Mouse (Mus musculus): Measurements from ENCODE around the gene Ppa1. TPM values are rescaled to one million over a fixed set of nuclear protein-coding genes. Genes with fewer than 3 reads are reported as not detected.
"Not testable (repeated sequence)": the region's sequence is repeated elsewhere in the genome, so short reads cannot be mapped to it uniquely, and the experiment has no call there.

The Ppa1 gene
- 158 and 160 TPM in 2 replicates for polyA plus RNA-seq (2014; fragmentation: Nextera tagmentation; extraction: Ambion mirVana)

- Histone ChIP-seq H3K27ac (ENCODE audit: low read depth, low read length) (peak within 1 kb of the TSS; percentile 64), H3K36me3 (ENCODE audit: control insufficient read depth, insufficient read depth, low read length) (no peaks in the 10 kb centered on the region), H3K9ac (ENCODE audit: low read depth, low read length) (peak within 1 kb of the TSS; percentile 87), H3K4me3 (ENCODE audit: low read depth, low read length) (peak within 1 kb of the TSS; percentile 83), H3K4me2 (peak within 1 kb of the TSS; percentile 96), H3K9me3 (replicated peaks; ENCODE audit: control insufficient read depth, low read length) (no peaks in the 10 kb centered on the region), H3K4me1 (ENCODE audit: control insufficient read depth, insufficient read depth, low read length) (peaks cover 12% of the 10 kb centered on the region), H3K27me3 (ENCODE audit: control insufficient read depth, insufficient read depth, low read length) (no peaks in the 10 kb centered on the region)
- WGBS (ENCODE audit: insufficient replicate concordance): 3% methylated on average over 50 of the region's 50 CpGs
- peak; percentile 93 for ATAC-seq (replicated peaks; ENCODE audit: insufficient number of reproducible peaks, low FRiP score, low TSS enrichment)
Observed at GRCm38 (mm10) chr10:61647790-61648736, at the start of gene Ppa1. TSS of gene Ppa1 (plus strand) at chr10:61648552.

GRCm38 (mm10) chr10:61599556-61600114 lies 48.7 kb upstream of the Ppa1 start:
- H3K27ac ChIP-seq (ENCODE audit: low read depth, low read length): no peak overlapping the region
- H3K4me1 ChIP-seq (ENCODE audit: control insufficient read depth, insufficient read depth, low read length): peaks cover 6% of the 10 kb centered on the region
- ATAC-seq (replicated peaks; ENCODE audit: insufficient number of reproducible peaks, low FRiP score, low TSS enrichment): no peak
- no peak overlapping the region for H3K4me2 ChIP-seq
- H3K9ac ChIP-seq (ENCODE audit: low read depth, low read length): no peak overlapping the region
- H3K27me3 ChIP-seq (ENCODE audit: control insufficient read depth, insufficient read depth, low read length): peaks cover 27% of the 10 kb centered on the region
- no peaks in the 10 kb centered on the region for H3K9me3 ChIP-seq (replicated peaks; ENCODE audit: control insufficient read depth, low read length)
- WGBS (ENCODE audit: insufficient replicate concordance): 60% methylated on average over 9 of the region's 9 CpGs
- H3K36me3 ChIP-seq (ENCODE audit: control insufficient read depth, insufficient read depth, low read length): no peaks in the 10 kb centered on the region
- no peak overlapping the region for H3K4me3 ChIP-seq (ENCODE audit: low read depth, low read length)

GRCm38 (mm10) chr10:61602283-61603033 lies 45.9 kb upstream of the Ppa1 start:
- 12% methylated on average over 14 of the region's 14 CpGs for WGBS (ENCODE audit: insufficient replicate concordance)

GRCm38 (mm10) chr10:61604376-61605065 lies 43.8 kb upstream of the Ppa1 start:
- Histone ChIP-seq H3K9me3 (replicated peaks; ENCODE audit: control insufficient read depth, low read length) (no peaks in the 10 kb centered on the region), H3K27me3 (ENCODE audit: control insufficient read depth, insufficient read depth, low read length) (peaks cover 8% of the 10 kb centered on the region), H3K4me3 (ENCODE audit: low read depth, low read length) (no peak overlapping the region), H3K4me2 (no peak overlapping the region), H3K4me1 (ENCODE audit: control insufficient read depth, insufficient read depth, low read length) (no peaks in the 10 kb centered on the region), H3K27ac (ENCODE audit: low read depth, low read length) (no peak overlapping the region), H3K9ac (ENCODE audit: low read depth, low read length) (no peak overlapping the region), H3K36me3 (ENCODE audit: control insufficient read depth, insufficient read depth, low read length) (no peaks in the 10 kb centered on the region)
- WGBS (ENCODE audit: insufficient replicate concordance): 71% methylated on average over 10 of the region's 10 CpGs
- no peak for ATAC-seq (replicated peaks; ENCODE audit: insufficient number of reproducible peaks, low FRiP score, low TSS enrichment)

More at GRCm38 (mm10) chr10:61602283-61603033, 45.9 kb upstream of the Ppa1 start:
- no peak for ATAC-seq (replicated peaks; ENCODE audit: insufficient number of reproducible peaks, low FRiP score, low TSS enrichment)
- Histone ChIP-seq H3K4me1 (ENCODE audit: control insufficient read depth, insufficient read depth, low read length) (no peaks in the 10 kb centered on the region), H3K4me3 (ENCODE audit: low read depth, low read length) (no peak overlapping the region), H3K27ac (ENCODE audit: low read depth, low read length) (no peak overlapping the region), H3K9me3 (replicated peaks; ENCODE audit: control insufficient read depth, low read length) (no peaks in the 10 kb centered on the region), H3K27me3 (ENCODE audit: control insufficient read depth, insufficient read depth, low read length) (peaks cover 13% of the 10 kb centered on the region), H3K9ac (ENCODE audit: low read depth, low read length) (no peak overlapping the region), H3K36me3 (ENCODE audit: control insufficient read depth, insufficient read depth, low read length) (no peaks in the 10 kb centered on the region), H3K4me2 (peak overlapping the region; percentile 31)

- not testable (repeated sequence) for H3K4me2 ChIP-seq; ATAC-seq (replicated peaks; ENCODE audit: insufficient number of reproducible peaks, low FRiP score, low TSS enrichment); H3K4me1 ChIP-seq (ENCODE audit: control insufficient read depth, insufficient read depth, low read length); H3K27ac ChIP-seq (ENCODE audit: low read depth, low read length); H3K36me3 ChIP-seq (ENCODE audit: control insufficient read depth, insufficient read depth, low read length); H3K27me3 ChIP-seq (ENCODE audit: control insufficient read depth, insufficient read depth, low read length); H3K9me3 ChIP-seq (replicated peaks; ENCODE audit: control insufficient read depth, low read length); H3K9ac ChIP-seq (ENCODE audit: low read depth, low read length); H3K4me3 ChIP-seq (ENCODE audit: low read depth, low read length)
- WGBS (ENCODE audit: insufficient replicate concordance): 58% methylated on average over 11 of the region's 11 CpGs
Observed at GRCm38 (mm10) chr10:61605381-61605780, 43.0 kb upstream of the Ppa1 start.

GRCm38 (mm10) chr10:61605851-61606250 lies 42.5 kb upstream of the Ppa1 start:
- Histone ChIP-seq H3K9ac (ENCODE audit: low read depth, low read length) (no peak overlapping the region), H3K27ac (ENCODE audit: low read depth, low read length) (no peak overlapping the region)
- 5% methylated on average over 8 of the region's 8 CpGs for WGBS (ENCODE audit: insufficient replicate concordance)

GRCm38 (mm10) chr10:61608233-61608632 lies 40.1 kb upstream of the Ppa1 start:
- H3K9ac ChIP-seq (ENCODE audit: low read depth, low read length): no peak overlapping the region
- H3K27me3 ChIP-seq (ENCODE audit: control insufficient read depth, insufficient read depth, low read length): peaks cover 8% of the 10 kb centered on the region
- no peak for ATAC-seq (replicated peaks; ENCODE audit: insufficient number of reproducible peaks, low FRiP score, low TSS enrichment)
- no peak overlapping the region for H3K4me3 ChIP-seq (ENCODE audit: low read depth, low read length)
- no peaks in the 10 kb centered on the region for H3K9me3 ChIP-seq (replicated peaks; ENCODE audit: control insufficient read depth, low read length)
- H3K4me1 ChIP-seq (ENCODE audit: control insufficient read depth, insufficient read depth, low read length): no peaks in the 10 kb centered on the region
- H3K4me2 ChIP-seq: no peak overlapping the region
- no peak overlapping the region for H3K27ac ChIP-seq (ENCODE audit: low read depth, low read length)
- H3K36me3 ChIP-seq (ENCODE audit: control insufficient read depth, insufficient read depth, low read length): no peaks in the 10 kb centered on the region

More at GRCm38 (mm10) chr10:61605851-61606250, 42.5 kb upstream of the Ppa1 start:
- Histone ChIP-seq H3K36me3 (ENCODE audit: control insufficient read depth, insufficient read depth, low read length) (no peaks in the 10 kb centered on the region), H3K9me3 (replicated peaks; ENCODE audit: control insufficient read depth, low read length) (no peaks in the 10 kb centered on the region), H3K4me1 (ENCODE audit: control insufficient read depth, insufficient read depth, low read length) (no peaks in the 10 kb centered on the region), H3K4me3 (ENCODE audit: low read depth, low read length) (no peak overlapping the region), H3K27me3 (ENCODE audit: control insufficient read depth, insufficient read depth, low read length) (peaks cover 8% of the 10 kb centered on the region), H3K4me2 (no peak overlapping the region)
- no peak for ATAC-seq (replicated peaks; ENCODE audit: insufficient number of reproducible peaks, low FRiP score, low TSS enrichment)

GRCm38 (mm10) chr10:61610650-61611235 lies 37.6 kb upstream of the Ppa1 start:
- Histone ChIP-seq H3K27ac (ENCODE audit: low read depth, low read length) (no peak overlapping the region), H3K9me3 (replicated peaks; ENCODE audit: control insufficient read depth, low read length) (no peaks in the 10 kb centered on the region), H3K36me3 (ENCODE audit: control insufficient read depth, insufficient read depth, low read length) (no peaks in the 10 kb centered on the region), H3K27me3 (ENCODE audit: control insufficient read depth, insufficient read depth, low read length) (no peaks in the 10 kb centered on the region; the same call in 1 of the 2 replicates), H3K4me1 (ENCODE audit: control insufficient read depth, insufficient read depth, low read length) (no peaks in the 10 kb centered on the region), H3K4me2 (no peak overlapping the region), H3K4me3 (ENCODE audit: low read depth, low read length) (no peak overlapping the region), H3K9ac (ENCODE audit: low read depth, low read length) (no peak overlapping the region)
- 64% methylated on average over 8 of the region's 8 CpGs for WGBS (ENCODE audit: insufficient replicate concordance)
- no peak for ATAC-seq (replicated peaks; ENCODE audit: insufficient number of reproducible peaks, low FRiP score, low TSS enrichment)

All from heart, embryonic 11.5 days (tissue).